Mouse (Mus musculus) thymus, postnatal 0 days (tissue): ENCODE data around the gene Tlr12. TPM values are rescaled to one million over a fixed set of nuclear protein-coding genes. Genes with fewer than 3 reads are reported as not detected.
"Not testable (repeated sequence)": the region's sequence is repeated elsewhere in the genome, so short reads cannot be mapped to it uniquely, and the experiment has no call there.

Experiments used
- DNase-seq: peaks from one replicate; pipeline ENCODE4 v3.0.0-alpha.2; 2015; ENCODE audit warnings: low spot score
- polyA plus RNA-seq: library from polyadenylated mRNA; unstranded; fragments of >200 nt; fragmentation: Nextera tagmentation; extraction: Ambion mirVana; gene quantifications from 2 replicates; pipeline ENCODE4 v1.2.1, GENCODE M21; 2015

Tlr12 gene
- polyA plus RNA-seq: 11.0 and 13.9 TPM in 2 replicates

- peak; percentile 82 for DNase-seq
These were observed at the start of gene Tlr12 for GRCm38 (mm10) chr4:128618246-128618911. Gene Tlr12 (minus strand): TSS chr4:128618619.

- DNase-seq: not testable (repeated sequence)
These were observed 48.8 kb upstream of the Tlr12 start for GRCm38 (mm10) chr4:128667195-128667594.

- DNase-seq: not testable (repeated sequence)
These were observed 47.9 kb upstream of the Tlr12 start for GRCm38 (mm10) chr4:128666362-128666761.

GRCm38 (mm10) chr4:128664002-128664401 is 45.6 kb upstream of the Tlr12 start:
- DNase-seq: no peak

- DNase-seq: no peak
These were observed 42.6 kb upstream of the Tlr12 start for GRCm38 (mm10) chr4:128661063-128661462.

- DNase-seq: no peak
These were observed 41.8 kb upstream of the Tlr12 start for GRCm38 (mm10) chr4:128660196-128660595.

GRCm38 (mm10) chr4:128655446-128655845 is 37.0 kb upstream of the Tlr12 start:
- DNase-seq: no peak

- DNase-seq: peak; percentile 95
These were observed 36.3 kb upstream of the Tlr12 start, which contains the start of gene Phc2 for GRCm38 (mm10) chr4:128654505-128655381. Gene Phc2 (plus strand): TSS chr4:128654702.

GRCm38 (mm10) chr4:128652584-128653298 is 34.3 kb upstream of the Tlr12 start:
- DNase-seq: no peak

- DNase-seq: no peak
These were observed 33.1 kb upstream of the Tlr12 start for GRCm38 (mm10) chr4:128651530-128651929.

GRCm38 (mm10) chr4:128648567-128649255 is 30.3 kb upstream of the Tlr12 start:
- DNase-seq: no peak

GRCm38 (mm10) chr4:128646762-128647161 is 28.3 kb upstream of the Tlr12 start:
- DNase-seq: no peak

- DNase-seq: no peak
These were observed 27.5 kb upstream of the Tlr12 start for GRCm38 (mm10) chr4:128645896-128646295.

GRCm38 (mm10) chr4:128641766-128642717 is 23.6 kb upstream of the Tlr12 start:
- no peak for DNase-seq

GRCm38 (mm10) chr4:128638265-128638923 is 20.0 kb upstream of the Tlr12 start:
- DNase-seq: no peak

GRCm38 (mm10) chr4:128637250-128637649 is 18.8 kb upstream of the Tlr12 start:
- DNase-seq: no peak

GRCm38 (mm10) chr4:128635894-128636585 is 17.6 kb upstream of the Tlr12 start:
- no peak for DNase-seq

GRCm38 (mm10) chr4:128635451-128635850 is 17.0 kb upstream of the Tlr12 start:
- no peak for DNase-seq

- no peak for DNase-seq
These were observed 2.7 kb upstream of the Tlr12 start for GRCm38 (mm10) chr4:128621109-128621508.
